Mouse (Mus musculus): Measurements from ENCODE around the gene Pex11b.

GRCm38 (mm10) chr3:96660901-96661300 is 25.7 kb downstream of the Pex11b start:
- TF ChIP-seq CTCF (IDR thresholded peaks at IDR 0.05) (no peak), EP300 (IDR thresholded peaks at IDR 0.05) (no peak)

Data from lung, postnatal 0 days (tissue).